In genomic region chr8:79829543-79829890, GRCm38 (mm10) we compare ENCODE assay signal across 14 mouse cellular contexts.
A peak's percentile ranks its signal among the peaks of the same experiment; 100 is the strongest.
DNase-seq lines count a peak whose midpoint lies in the region; ATAC-seq lines count a peak whose summit lies in the region.
"Had no signal": no experiment of that assay in that cellular context is flagged by ENCODE, and none has a peak within 500 bp of the region (broad histone marks: within the 10 kb centered on the region; RNA-seq: fewer than 3 reads in every experiment).

No protein-coding gene starts in this region.

- no peak overlapping the region for H3K4me3 ChIP-seq in intestine, embryonic 14.5 days (ENCODE audit: low read depth, low read length)
- no peak overlapping the region for H3K4me3 ChIP-seq in intestine, embryonic 16.5 days (ENCODE audit: low read length)
- H3K4me3 ChIP-seq in forebrain, embryonic 14.5 days (ENCODE audit: low read depth, low read length) = 0 out of 2 replicates have a peak overlapping the region, but pooled peaks have one; percentile 7
- H3K4me3 ChIP-seq in limb, embryonic 13.5 days = no peak overlapping the region
- no peak overlapping the region for H3K4me3 ChIP-seq in neural tube, embryonic 15.5 days (replicated peaks)
- no peak overlapping the region for H3K4me3 ChIP-seq in liver, embryonic 11.5 days (ENCODE audit: low read depth, low read length)
- H3K4me3 ChIP-seq: limb, embryonic 15.5 days had no signal

- WGBS in intestine, embryonic 14.5 days = 45% methylated on average over 11 of the region's 11 CpGs
- 45% methylated on average over 11 of the region's 11 CpGs for WGBS in intestine, embryonic 16.5 days
- WGBS in forebrain, embryonic 14.5 days = 7% methylated on average over 11 of the region's 11 CpGs
- 46% methylated on average over 11 of the region's 11 CpGs for WGBS in limb, embryonic 13.5 days
- 28% methylated on average over 11 of the region's 11 CpGs for WGBS in neural tube, embryonic 15.5 days
- 61% methylated on average over 11 of the region's 11 CpGs for WGBS in liver, embryonic 11.5 days

- no peak overlapping the region for H3K9ac ChIP-seq in intestine, embryonic 14.5 days (ENCODE audit: low read length)
- H3K9ac ChIP-seq in intestine, embryonic 16.5 days (ENCODE audit: low read depth, low read length) = no peak overlapping the region
- peak overlapping the region; percentile 10; the same call in 1 of the 2 replicates for H3K9ac ChIP-seq in forebrain, embryonic 14.5 days (ENCODE audit: low read length)
- H3K9ac ChIP-seq in limb, embryonic 13.5 days = peak overlapping the region; percentile 4; the same call in 1 of the 2 replicates
- no peak overlapping the region for H3K9ac ChIP-seq in neural tube, embryonic 15.5 days (replicated peaks)
- no peak overlapping the region for H3K9ac ChIP-seq in liver, embryonic 11.5 days (ENCODE audit: low read depth, low read length)
- H3K9ac ChIP-seq: limb, embryonic 15.5 days had no signal

- H3K36me3 ChIP-seq in intestine, embryonic 14.5 days (ENCODE audit: control insufficient read depth, insufficient read depth, low read length) = no peaks in the 10 kb centered on the region
- H3K36me3 ChIP-seq in intestine, embryonic 16.5 days (ENCODE audit: control insufficient read depth, insufficient read depth, low read length) = no peaks in the 10 kb centered on the region
- H3K36me3 ChIP-seq in forebrain, embryonic 14.5 days (ENCODE audit: control insufficient read depth, insufficient read depth, low read length) = no peaks in the 10 kb centered on the region
- no peaks in the 10 kb centered on the region for H3K36me3 ChIP-seq in limb, embryonic 13.5 days
- no peaks in the 10 kb centered on the region for H3K36me3 ChIP-seq in neural tube, embryonic 15.5 days
- no peaks in the 10 kb centered on the region for H3K36me3 ChIP-seq in liver, embryonic 11.5 days (ENCODE audit: control insufficient read depth, insufficient read depth, low read length)
- H3K36me3 ChIP-seq: limb, embryonic 15.5 days had no signal

- no peaks in the 10 kb centered on the region for H3K27me3 ChIP-seq in intestine, embryonic 14.5 days (replicated peaks; ENCODE audit: control insufficient read depth, insufficient read depth, low read length)
- no peaks in the 10 kb centered on the region for H3K27me3 ChIP-seq in intestine, embryonic 16.5 days (replicated peaks; ENCODE audit: control insufficient read depth, insufficient read depth, low read length)
- no peaks in the 10 kb centered on the region for H3K27me3 ChIP-seq in forebrain, embryonic 14.5 days (replicated peaks; ENCODE audit: control insufficient read depth, insufficient read depth, low read length)
- H3K27me3 ChIP-seq in limb, embryonic 13.5 days = peaks cover 7% of the 10 kb centered on the region; the same call in 1 of the 2 replicates
- no peaks in the 10 kb centered on the region for H3K27me3 ChIP-seq in neural tube, embryonic 15.5 days (replicated peaks)
- no peaks in the 10 kb centered on the region for H3K27me3 ChIP-seq in liver, embryonic 11.5 days (replicated peaks; ENCODE audit: control insufficient read depth, insufficient read depth, low read length)
- H3K27me3 ChIP-seq: limb, embryonic 15.5 days had no signal

- ATAC-seq in intestine, embryonic 14.5 days (replicated peaks; ENCODE audit: low FRiP score, low TSS enrichment, low read depth) = no peak
- no peak for ATAC-seq in intestine, embryonic 16.5 days
- ATAC-seq in forebrain, embryonic 14.5 days = peak; percentile 68
- ATAC-seq in limb, embryonic 13.5 days (ENCODE audit: low FRiP score, low read depth) = no peak
- no peak for ATAC-seq in neural tube, embryonic 15.5 days (ENCODE audit: low FRiP score)
- ATAC-seq in liver, embryonic 11.5 days (replicated peaks; ENCODE audit: low FRiP score) = no peak

- no peak overlapping the region for H3K27ac ChIP-seq in intestine, embryonic 14.5 days (ENCODE audit: low read depth)
- no peak overlapping the region for H3K27ac ChIP-seq in intestine, embryonic 16.5 days (ENCODE audit: low read length)
- H3K27ac ChIP-seq in forebrain, embryonic 14.5 days (ENCODE audit: low read depth, low read length) = no peak overlapping the region; the same call in 1 of the 2 replicates
- H3K27ac ChIP-seq in limb, embryonic 13.5 days = no peak overlapping the region; the same call in 1 of the 2 replicates
- no peak overlapping the region for H3K27ac ChIP-seq in neural tube, embryonic 15.5 days (replicated peaks)
- no peak overlapping the region for H3K27ac ChIP-seq in liver, embryonic 11.5 days (ENCODE audit: low read depth, low read length)
- H3K27ac ChIP-seq: limb, embryonic 15.5 days had no signal

- DNase-seq in intestine, embryonic 14.5 days (ENCODE audit: low spot score) = no peak
- DNase-seq in forebrain, embryonic 14.5 days (ENCODE audit: low spot score) = no peak
- no peak for DNase-seq in adrenal gland, postnatal 36 days
- DNase-seq in adrenal gland, postnatal 25 days = no peak
- DNase-seq in liver, embryonic 11.5 days (ENCODE audit: low spot score) = no peak
- DNase-seq: adrenal gland, postnatal 14 days; cerebellum, adult 8-10 months; heart, adult 18-20 months; kidney, adult 2 months; layer of hippocampus, adult 9-11 months had no signal

- H3K4me1 ChIP-seq in intestine, embryonic 14.5 days (replicated peaks; ENCODE audit: control insufficient read depth, insufficient read depth, low read length) = no peaks in the 10 kb centered on the region
- H3K4me1 ChIP-seq in intestine, embryonic 16.5 days (ENCODE audit: control insufficient read depth, insufficient read depth, low read length) = no peaks in the 10 kb centered on the region
- peaks cover 3% of the 10 kb centered on the region; the same call in 1 of the 2 replicates for H3K4me1 ChIP-seq in forebrain, embryonic 14.5 days (ENCODE audit: control insufficient read depth, insufficient read depth, low read length)
- peaks cover 14% of the 10 kb centered on the region; the same call in 1 of the 2 replicates for H3K4me1 ChIP-seq in limb, embryonic 13.5 days
- 0 out of 2 replicates have a peak, but pooled peaks cover 5% of the 10 kb centered on the region for H3K4me1 ChIP-seq in neural tube, embryonic 15.5 days
- no peaks in the 10 kb centered on the region for H3K4me1 ChIP-seq in liver, embryonic 11.5 days (replicated peaks; ENCODE audit: control insufficient read depth, insufficient read depth, low read length)
- H3K4me1 ChIP-seq: limb, embryonic 15.5 days had no signal

- peak overlapping the region; percentile 43 for H3K4me2 ChIP-seq in intestine, embryonic 14.5 days (ENCODE audit: low read length)
- H3K4me2 ChIP-seq in intestine, embryonic 16.5 days (ENCODE audit: low read depth, low read length) = no peak overlapping the region; the same call in 1 of the 2 replicates
- peak overlapping the region; percentile 43 for H3K4me2 ChIP-seq in forebrain, embryonic 14.5 days (ENCODE audit: low read length)
- H3K4me2 ChIP-seq in limb, embryonic 13.5 days (replicated peaks) = peak overlapping the region; percentile 39
- peak overlapping the region; percentile 24; the same call in 1 of the 2 replicates for H3K4me2 ChIP-seq in neural tube, embryonic 15.5 days
- H3K4me2 ChIP-seq in liver, embryonic 11.5 days = no peak overlapping the region
- H3K4me2 ChIP-seq: limb, embryonic 15.5 days had no signal

- H3K9me3 ChIP-seq in intestine, embryonic 14.5 days (ENCODE audit: control insufficient read depth, low read length) = no peaks in the 10 kb centered on the region
- no peaks in the 10 kb centered on the region for H3K9me3 ChIP-seq in intestine, embryonic 16.5 days (ENCODE audit: control insufficient read depth, low read length)
- H3K9me3 ChIP-seq in forebrain, embryonic 14.5 days (replicated peaks; ENCODE audit: control insufficient read depth, low read length) = no peaks in the 10 kb centered on the region
- H3K9me3 ChIP-seq in limb, embryonic 13.5 days = no peaks in the 10 kb centered on the region
- no peaks in the 10 kb centered on the region for H3K9me3 ChIP-seq in neural tube, embryonic 15.5 days (replicated peaks)
- H3K9me3 ChIP-seq in liver, embryonic 11.5 days (ENCODE audit: control insufficient read depth, low read length) = no peaks in the 10 kb centered on the region
- H3K9me3 ChIP-seq: limb, embryonic 15.5 days had no signal

Comparison
In these comparisons a context has a peak if more than half of its experiments do, and no peak if none do; other contexts are left out.
1. H3K4me2 ChIP-seq: peak in intestine, embryonic 14.5 days (single experiment), forebrain, embryonic 14.5 days (single experiment), limb, embryonic 13.5 days (single experiment) and neural tube, embryonic 15.5 days (single experiment); none in intestine, embryonic 16.5 days (single experiment) and liver, embryonic 11.5 days (single experiment).
2. H3K9ac ChIP-seq: peak in forebrain, embryonic 14.5 days (single experiment) and limb, embryonic 13.5 days (single experiment); none in intestine, embryonic 14.5 days (single experiment), intestine, embryonic 16.5 days (single experiment), neural tube, embryonic 15.5 days (single experiment) and liver, embryonic 11.5 days (single experiment).